Mouse (Mus musculus): Measurements from ENCODE around the gene Rsad1.

Gene Rsad1

DNA sequence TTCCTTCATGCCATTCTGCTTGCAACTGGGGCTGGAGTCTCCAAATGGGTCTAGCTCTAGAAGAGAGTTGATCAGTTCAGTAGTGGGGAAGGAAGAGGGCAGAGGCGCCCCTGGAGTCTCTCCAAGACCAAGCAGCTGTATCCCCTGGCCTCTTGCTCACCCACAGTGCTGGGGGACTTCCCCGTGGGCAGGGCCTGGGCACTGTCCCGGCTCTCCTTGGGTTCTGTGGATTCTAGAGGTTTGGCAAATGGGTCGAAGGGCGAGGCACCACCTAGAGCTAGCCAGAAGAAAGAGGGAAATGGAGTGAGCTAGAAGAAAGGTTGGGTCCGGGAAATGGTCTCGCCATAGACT is 57.3 kb downstream of the Rsad1 start:
- DNase-seq (ENCODE audit: low read depth, low spot score), result no peak

GRCm38 (mm10) chr11:94491035-94491748 is 57.9 kb downstream of the Rsad1 start:
- no peak for DNase-seq (ENCODE audit: low read depth, low spot score)
